Mouse (Mus musculus): ENCODE results near the gene Hspa12a. TPM values are rescaled to one million over a fixed set of nuclear protein-coding genes. Genes with fewer than 3 reads are reported as not detected.
"Not testable (repeated sequence)": the region's sequence is repeated elsewhere in the genome, so short reads cannot be mapped to it uniquely, and the experiment has no call there.

Gene Hspa12a
- polyA plus RNA-seq, 1 experiment = not detected

DNA sequence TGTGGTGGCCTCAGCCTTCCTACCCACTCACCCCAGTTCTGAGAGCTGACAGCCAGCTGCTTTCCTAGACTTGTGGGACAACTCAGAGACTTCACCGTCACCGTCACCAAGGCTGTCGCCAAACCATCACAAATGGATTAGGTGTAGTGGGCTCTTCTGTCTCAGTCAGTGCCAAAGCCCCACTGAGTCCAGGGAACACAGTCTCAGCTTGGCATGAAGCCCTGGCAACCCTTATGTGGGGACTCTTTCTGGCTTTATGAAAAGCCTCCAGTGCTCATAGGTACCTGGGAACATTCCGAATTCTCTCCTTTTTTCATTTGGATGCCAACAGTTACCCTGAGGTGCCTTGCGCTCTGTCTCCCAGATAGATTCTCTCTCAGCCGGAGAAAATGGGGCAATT, 30.2 kb downstream of the Hspa12a start:
- no peak for TF ChIP-seq FLI1 (IDR thresholded peaks at IDR 0.05; ENCODE audit: low read length)
- no peak for TF ChIP-seq GATA1 (IDR thresholded peaks at IDR 0.05; ENCODE audit: borderline replicate concordance, low read length)
- no peaks in the 10 kb centered on the region for H3K36me3 ChIP-seq (replicated peaks; ENCODE audit: low read length)
- no peaks in the 10 kb centered on the region for H3K9me3 ChIP-seq
- no peak overlapping the region for H3K4me3 ChIP-seq (replicated peaks)
- H3K4me1 ChIP-seq = peaks cover 7% of the 10 kb centered on the region
- H3K27me3 ChIP-seq (replicated peaks) = peaks cover 24% of the 10 kb centered on the region

DNA sequence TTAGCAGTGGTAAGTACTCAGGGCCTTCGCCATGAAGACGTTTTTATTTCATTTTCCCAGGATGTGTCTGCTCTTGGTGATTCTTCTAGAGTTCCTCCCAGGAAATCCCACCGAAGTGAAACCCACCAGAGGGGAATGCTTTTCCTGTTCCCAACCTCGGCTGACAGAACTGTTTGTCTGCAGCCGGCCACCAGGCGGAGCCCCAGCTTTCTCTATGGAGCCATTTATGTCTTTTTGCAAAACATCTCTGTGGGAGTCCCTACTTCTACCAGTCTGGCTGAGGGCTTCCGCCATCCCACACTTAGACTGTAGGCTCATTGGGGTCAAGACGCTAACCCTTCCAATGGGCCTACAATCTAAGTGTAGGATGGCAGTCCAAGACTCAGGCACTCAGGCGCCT, 32.1 kb downstream of the Hspa12a start:
- H3K27me3 ChIP-seq (replicated peaks) = peaks cover 22% of the 10 kb centered on the region
- no peaks in the 10 kb centered on the region for H3K36me3 ChIP-seq (replicated peaks; ENCODE audit: low read length)
- H3K9me3 ChIP-seq = no peaks in the 10 kb centered on the region
- TF ChIP-seq FLI1 (IDR thresholded peaks at IDR 0.05; ENCODE audit: low read length) (no peak), GATA1 (IDR thresholded peaks at IDR 0.05; ENCODE audit: borderline replicate concordance, low read length) (no peak)
- peaks cover 7% of the 10 kb centered on the region for H3K4me1 ChIP-seq
- H3K4me3 ChIP-seq (replicated peaks) = peak overlapping the region; percentile 69

DNA sequence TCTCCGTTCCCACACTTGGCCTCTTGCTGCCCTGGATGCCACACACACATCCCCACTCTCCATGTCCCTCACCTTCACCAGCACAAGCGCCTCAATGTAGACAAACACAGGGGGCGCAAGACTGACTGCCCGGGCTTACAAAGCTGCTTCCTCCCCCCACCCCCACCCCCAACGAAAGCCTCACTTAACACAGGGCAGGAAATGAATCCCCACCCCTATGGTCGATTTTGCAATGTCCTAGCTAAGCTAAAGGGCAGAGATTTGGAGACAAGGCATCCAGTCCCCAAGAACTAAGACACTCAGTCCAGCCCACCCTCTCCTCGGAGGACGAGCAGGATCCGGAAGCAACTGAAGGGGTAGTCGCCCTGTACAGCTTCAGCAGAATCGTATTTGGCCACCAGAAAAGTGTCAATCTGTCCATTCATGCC, 32.5 kb downstream of the Hspa12a start:
- H3K4me1 ChIP-seq = peaks cover 7% of the 10 kb centered on the region
- peak overlapping the region; percentile 69 for H3K4me3 ChIP-seq (replicated peaks)
- H3K9me3 ChIP-seq = no peaks in the 10 kb centered on the region
- H3K36me3 ChIP-seq (replicated peaks; ENCODE audit: low read length) = no peaks in the 10 kb centered on the region
- peaks cover 26% of the 10 kb centered on the region for H3K27me3 ChIP-seq (replicated peaks)
- TF ChIP-seq GATA1 (IDR thresholded peaks at IDR 0.05; ENCODE audit: borderline replicate concordance, low read length) (no peak), FLI1 (IDR thresholded peaks at IDR 0.05; ENCODE audit: low read length) (no peak)

DNA sequence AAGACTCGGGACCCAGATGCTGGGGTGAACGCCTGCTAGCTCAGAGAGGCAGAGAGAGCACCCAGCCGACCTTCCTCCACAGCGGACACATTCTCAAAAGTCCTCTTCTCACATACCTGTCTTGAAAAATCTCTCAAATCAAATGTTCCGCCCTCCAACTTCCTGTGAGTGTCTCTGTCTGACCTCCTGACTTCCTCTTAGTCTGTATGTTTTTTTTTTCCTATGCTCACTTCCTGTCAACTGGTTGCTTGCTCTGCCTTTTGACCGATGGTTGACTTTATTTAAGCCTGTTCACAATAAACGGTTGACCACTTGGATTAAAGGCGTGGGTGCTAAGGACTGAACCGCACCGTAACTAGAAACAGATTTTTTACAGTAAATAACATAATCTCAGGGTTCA, 35.4 kb downstream of the Hspa12a start:
- no peak overlapping the region for H3K4me3 ChIP-seq (replicated peaks)
- peaks cover 13% of the 10 kb centered on the region for H3K4me1 ChIP-seq
- peaks cover 30% of the 10 kb centered on the region for H3K27me3 ChIP-seq (replicated peaks)
- H3K9me3 ChIP-seq = no peaks in the 10 kb centered on the region
- TF ChIP-seq FLI1 (IDR thresholded peaks at IDR 0.05; ENCODE audit: low read length) (no peak), GATA1 (IDR thresholded peaks at IDR 0.05; ENCODE audit: borderline replicate concordance, low read length) (no peak)
- H3K36me3 ChIP-seq (replicated peaks; ENCODE audit: low read length) = no peaks in the 10 kb centered on the region

DNA sequence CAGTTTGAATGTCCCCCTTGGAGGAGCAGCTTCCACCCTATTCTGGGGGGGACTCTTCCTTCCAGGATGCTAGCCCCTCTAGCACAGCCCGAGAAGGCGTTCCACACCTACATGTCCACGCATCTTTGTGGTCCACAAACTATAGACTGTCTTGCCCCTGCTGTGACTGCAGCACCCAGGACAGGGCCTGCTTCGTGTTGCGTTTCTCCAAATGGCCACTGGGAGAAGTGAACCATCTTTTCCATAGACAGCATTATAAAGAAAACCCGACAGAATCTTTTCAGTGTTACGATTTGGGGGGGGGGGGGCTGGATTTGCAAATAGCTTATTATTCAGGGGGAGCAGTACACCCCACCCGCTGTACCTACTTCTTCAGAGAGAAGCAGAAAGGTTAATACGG, 36.8 kb downstream of the Hspa12a start:
- TF ChIP-seq FLI1 (IDR thresholded peaks at IDR 0.05; ENCODE audit: low read length) = no peak
- TF ChIP-seq GATA1 (IDR thresholded peaks at IDR 0.05; ENCODE audit: borderline replicate concordance, low read length) = no peak
- Histone ChIP-seq H3K9me3 (no peaks in the 10 kb centered on the region), H3K4me1 (peaks cover 13% of the 10 kb centered on the region), H3K36me3 (replicated peaks; ENCODE audit: low read length) (no peaks in the 10 kb centered on the region), H3K4me3 (replicated peaks) (no peak overlapping the region), H3K27me3 (replicated peaks) (peaks cover 25% of the 10 kb centered on the region)

DNA sequence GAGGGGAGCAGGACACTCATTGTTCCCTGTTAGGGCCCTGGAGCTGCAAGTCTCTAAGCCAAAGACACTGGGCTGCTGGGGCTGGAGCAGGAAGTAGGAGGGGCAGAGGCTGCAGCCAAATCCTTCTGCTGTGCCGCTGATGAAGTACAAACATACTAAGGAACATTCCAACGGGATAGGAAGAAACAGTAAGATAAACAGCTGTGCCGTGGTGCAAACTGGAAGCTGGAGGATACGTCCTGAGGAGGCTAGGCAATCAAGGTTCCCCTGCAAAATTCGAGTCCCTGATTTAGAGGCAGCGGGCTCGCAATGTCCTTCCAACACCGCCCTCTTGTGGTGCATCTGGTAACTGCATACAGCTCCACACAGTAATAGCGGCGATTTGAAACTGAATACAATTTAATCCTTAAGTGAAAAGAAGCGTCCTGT, 39.5 kb downstream of the Hspa12a start:
- H3K4me3 ChIP-seq (replicated peaks) = peak overlapping the region; percentile 56
- TF ChIP-seq GATA1 (IDR thresholded peaks at IDR 0.05; ENCODE audit: borderline replicate concordance, low read length) (no peak), FLI1 (IDR thresholded peaks at IDR 0.05; ENCODE audit: low read length) (no peak)
- H3K36me3 ChIP-seq (replicated peaks; ENCODE audit: low read length) = no peaks in the 10 kb centered on the region
- peaks cover 24% of the 10 kb centered on the region for H3K27me3 ChIP-seq (replicated peaks)
- H3K4me1 ChIP-seq = peaks cover 5% of the 10 kb centered on the region; the same call in 1 of the 2 replicates
- H3K9me3 ChIP-seq = peaks cover 4% of the 10 kb centered on the region; the same call in 1 of the 2 replicates

DNA sequence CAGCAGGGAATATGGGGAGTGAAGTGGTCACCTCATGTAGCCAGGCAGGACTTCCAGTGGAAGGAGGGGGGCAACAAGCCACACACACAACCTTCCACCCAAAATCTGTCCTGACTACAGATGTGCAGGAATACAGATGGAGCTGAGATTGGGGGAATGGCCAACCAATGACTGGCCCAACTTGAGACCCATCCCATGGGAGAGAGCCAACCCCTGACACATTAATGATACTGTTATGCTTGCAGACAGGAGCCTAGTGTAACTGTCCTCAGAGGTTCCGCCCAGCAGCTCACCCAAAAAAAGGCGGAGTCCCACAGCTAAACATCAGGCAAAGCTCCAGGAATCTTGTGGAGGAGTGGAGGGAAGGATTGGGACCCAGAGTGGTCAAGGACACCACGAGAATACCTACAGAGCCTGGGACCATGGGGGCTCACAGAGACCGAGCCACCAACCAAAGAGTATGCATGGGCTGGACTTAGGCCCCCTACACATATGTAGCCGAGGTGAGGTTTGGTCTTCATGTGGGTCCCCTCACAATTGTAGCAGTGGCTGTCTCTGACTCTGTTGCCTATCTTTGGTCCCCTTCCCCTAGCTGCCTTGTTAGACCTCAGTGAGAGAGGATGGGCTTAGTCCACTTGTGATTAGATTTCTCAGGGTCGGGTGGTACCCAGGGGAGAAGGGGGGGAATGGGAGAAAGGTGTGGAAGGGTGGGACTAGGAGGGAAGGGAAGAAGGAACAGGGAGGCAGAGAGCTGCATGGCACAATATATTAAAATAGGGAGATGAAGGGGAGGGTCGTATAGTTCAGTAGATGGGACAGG, 40.2 kb downstream of the Hspa12a start:
- no peaks in the 10 kb centered on the region for H3K36me3 ChIP-seq (replicated peaks; ENCODE audit: low read length)
- peaks cover 5% of the 10 kb centered on the region for H3K9me3 ChIP-seq
- H3K27me3 ChIP-seq (replicated peaks) = peaks cover 24% of the 10 kb centered on the region
- peaks cover 5% of the 10 kb centered on the region; the same call in 1 of the 2 replicates for H3K4me1 ChIP-seq
- TF ChIP-seq GATA1 (IDR thresholded peaks at IDR 0.05; ENCODE audit: borderline replicate concordance, low read length) (no peak), FLI1 (IDR thresholded peaks at IDR 0.05; ENCODE audit: low read length) (no peak)
- no peak overlapping the region for H3K4me3 ChIP-seq (replicated peaks)

DNA sequence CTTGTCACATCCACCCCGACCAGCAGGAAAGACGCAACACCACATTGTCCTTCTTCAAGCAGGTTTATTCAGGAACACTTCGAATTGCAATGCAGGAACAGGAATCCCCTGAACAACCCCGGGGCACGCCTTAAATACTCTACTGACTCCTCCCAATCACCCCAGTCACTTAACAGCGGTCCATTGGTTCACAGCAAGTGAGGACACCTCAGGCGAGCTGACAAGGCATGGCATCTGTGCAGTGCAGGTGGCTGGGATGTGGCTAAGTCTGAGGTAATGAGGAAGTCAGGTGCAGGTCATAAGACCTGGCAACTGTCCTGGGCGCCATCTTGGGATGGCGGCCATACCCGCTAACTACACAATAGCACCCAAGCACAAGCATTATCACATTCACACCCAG, 43.0 kb downstream of the Hspa12a start:
- not testable (repeated sequence) for H3K4me3 ChIP-seq (replicated peaks); H3K36me3 ChIP-seq (replicated peaks; ENCODE audit: low read length); H3K4me1 ChIP-seq
- H3K9me3 ChIP-seq = peaks cover 29% of the 10 kb centered on the region
- H3K27me3 ChIP-seq (replicated peaks) = peaks cover 14% of the 10 kb centered on the region

DNA sequence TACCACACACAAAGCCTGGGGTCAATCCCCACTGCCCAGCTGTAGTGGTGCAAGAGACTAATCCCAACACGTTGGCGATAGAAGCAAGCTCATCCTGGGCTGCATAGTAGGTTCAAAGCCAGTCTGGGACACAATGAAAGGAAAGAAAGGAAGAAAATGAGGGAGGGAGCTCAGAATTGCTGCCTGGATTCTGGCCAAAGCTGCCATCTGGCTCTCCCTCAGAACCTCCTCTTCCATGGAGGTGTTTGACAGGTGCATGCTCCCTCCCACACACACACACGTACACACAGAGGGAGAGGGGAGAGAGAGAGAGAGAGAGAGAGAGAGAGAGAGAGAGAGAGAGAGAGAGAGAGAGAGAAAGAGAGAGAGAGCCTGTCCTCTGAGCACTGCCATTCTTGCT, 47.2 kb downstream of the Hspa12a start:
- Histone ChIP-seq H3K4me1 (0 out of 2 replicates have a peak, but pooled peaks cover 3% of the 10 kb centered on the region), H3K4me3 (replicated peaks) (no peak overlapping the region), H3K36me3 (replicated peaks; ENCODE audit: low read length) (no peaks in the 10 kb centered on the region), H3K9me3 (peaks cover 46% of the 10 kb centered on the region), H3K27me3 (replicated peaks) (peaks cover 1% of the 10 kb centered on the region)
- TF ChIP-seq FLI1 (IDR thresholded peaks at IDR 0.05; ENCODE audit: low read length) = no peak
- TF ChIP-seq GATA1 (IDR thresholded peaks at IDR 0.05; ENCODE audit: borderline replicate concordance, low read length) = no peak

DNA sequence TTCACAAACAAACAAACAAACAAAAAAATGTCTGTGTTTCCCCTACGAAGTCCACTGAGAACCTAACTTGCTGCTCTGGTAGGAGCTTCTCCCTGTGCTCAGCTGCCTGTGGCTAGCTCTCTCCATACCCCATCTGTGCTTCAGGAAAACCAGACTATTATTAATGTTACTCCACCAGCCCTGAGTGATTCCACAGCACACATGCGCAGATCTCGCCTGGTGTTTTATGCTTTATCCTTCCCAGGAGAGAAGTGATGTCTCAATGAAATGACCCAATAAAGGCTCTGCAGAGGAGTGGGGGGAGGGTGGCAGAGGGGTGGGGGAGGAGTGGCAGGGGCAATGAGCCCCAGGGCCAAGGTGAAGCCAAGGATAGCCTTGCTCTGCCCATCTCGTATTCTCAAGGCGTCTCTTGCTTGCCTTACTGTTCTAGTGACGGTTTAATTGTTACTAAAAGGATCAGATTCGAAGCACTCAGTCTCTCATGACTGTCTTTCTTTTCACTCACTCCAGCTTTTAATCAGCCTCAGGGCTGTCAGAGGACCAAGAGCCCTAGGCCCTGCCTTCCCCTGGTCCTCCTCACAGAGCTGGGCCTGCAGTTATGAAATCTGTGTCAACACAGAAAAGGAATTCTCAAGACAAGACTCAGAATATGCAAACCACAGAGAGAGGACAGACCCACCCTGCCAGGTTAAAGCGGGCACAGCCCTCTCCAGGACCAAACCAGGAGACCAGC, 54.0 kb downstream of the Hspa12a start:
- no peak overlapping the region for H3K4me3 ChIP-seq (replicated peaks)
- no peaks in the 10 kb centered on the region for H3K36me3 ChIP-seq (replicated peaks; ENCODE audit: low read length)
- TF ChIP-seq GATA1 (IDR thresholded peaks at IDR 0.05; ENCODE audit: borderline replicate concordance, low read length) = no peak
- no peak for TF ChIP-seq FLI1 (IDR thresholded peaks at IDR 0.05; ENCODE audit: low read length)
- no peaks in the 10 kb centered on the region for H3K27me3 ChIP-seq (replicated peaks)
- H3K4me1 ChIP-seq = no peaks in the 10 kb centered on the region
- peaks cover 16% of the 10 kb centered on the region for H3K9me3 ChIP-seq
